Mouse (Mus musculus) ES-E14 (cell line): ENCODE measurements around the gene Tdrd3. TPM values are rescaled to one million over a fixed set of nuclear protein-coding genes. Genes with fewer than 3 reads are reported as not detected.

Experiments
- DNase-seq: peaks from one replicate; pipeline ENCODE4 v3.0.0-alpha.2; 2013; ENCODE audit warnings: low read depth, low spot score
- H3K27ac ChIP-seq: 2 replicates; pipeline ENCODE4 v1.5.1; 2012; ENCODE audit warnings: low read depth, mild to moderate bottlenecking, low read length, moderate library complexity, mixed read lengths; ENCODE audit not compliant: poor library complexity, insufficient read depth, severe bottlenecking
- H3K36me3 ChIP-seq: 2 replicates; pipeline ENCODE4 v1.6.1; 2012; ENCODE audit warnings: mild to moderate bottlenecking, low read length, moderate library complexity, mixed read lengths; ENCODE audit not compliant: control insufficient read depth, poor library complexity, insufficient read depth, severe bottlenecking
- H3K4me1 ChIP-seq, 2 experiments: fragments of 150-350 bp in 1 of 2; sonication (generic) in 1 of 2; 2 replicates each; pipeline ENCODE4 v1.6.1; 2012; ENCODE audit warnings: low read length in 2 of 2, mild to moderate bottlenecking in 1 of 2, mixed read lengths in 1 of 2; ENCODE audit not compliant: control insufficient read depth in 2 of 2, insufficient read depth in 2 of 2, poor library complexity in 1 of 2
- H3K4me3 ChIP-seq, 2 experiments: fragments of 150-350 bp in 1 of 2; sonication (generic) in 1 of 2; 2 replicates each; pipeline ENCODE4 v1.5.1; 2012; ENCODE audit warnings: low read length in 2 of 2, low read depth in 1 of 2, mild to moderate bottlenecking in 1 of 2, mixed read lengths in 1 of 2; ENCODE audit not compliant: insufficient read depth in 1 of 2, poor library complexity in 1 of 2, severe bottlenecking in 1 of 2
- H3K9ac ChIP-seq: 2 replicates; pipeline ENCODE4 v1.6.1; 2012; ENCODE audit warnings: low read depth, mild to moderate bottlenecking, low read length, mixed read lengths; ENCODE audit not compliant: poor library complexity, insufficient read depth, severe bottlenecking
- H3K9me3 ChIP-seq: fragments of 150-350 bp; sonication (generic); 2 replicates; pipeline ENCODE4 v1.6.1; 2012; ENCODE audit warnings: low read depth, mild to moderate bottlenecking, low read length; ENCODE audit not compliant: control insufficient read depth, insufficient read depth
- CHD2 ChIP-seq: IDR thresholded peaks from 2 replicates; pipeline ENCODE4 v1.6.1; 2014; ENCODE audit warnings: mild to moderate bottlenecking, low read depth, low read length, inconsistent platforms
- HCFC1 ChIP-seq: IDR thresholded peaks from 2 replicates; pipeline ENCODE4 v1.6.1; 2012; ENCODE audit warnings: low read length, inconsistent platforms, borderline replicate concordance; ENCODE audit not compliant: insufficient read depth
- MAFK ChIP-seq: IDR thresholded peaks from 2 replicates; pipeline ENCODE4 v1.6.1; 2014; ENCODE audit warnings: mild to moderate bottlenecking, low read depth, low read length, inconsistent platforms; ENCODE audit not compliant: insufficient read depth
- ZC3H11A ChIP-seq: IDR thresholded peaks from 2 replicates; pipeline ENCODE4 v1.6.1; 2012; ENCODE audit warnings: low read depth, mild to moderate bottlenecking, inconsistent platforms, low read length, borderline replicate concordance
- ZNF384 ChIP-seq: IDR thresholded peaks from 2 replicates; pipeline ENCODE4 v1.6.1; 2012; ENCODE audit warnings: low read depth, low read length, inconsistent platforms
- in situ Hi-C, 2 experiments: fragments of 600-800 bp; cut with MboI; formaldehyde crosslinking; loops; one replicate each; pipeline ENCODE4 v1.15.1; 2025; ENCODE audit warnings: low sequenced_read_pairs in 2 of 2, inconsistent platforms in 1 of 2; ENCODE audit not compliant: unreplicated experiment in 2 of 2
- total RNA-seq: library from RNA; depleted of rRNA; stranded (reverse); fragments of 300-350 nt; gene quantifications from 2 replicates; pipeline ENCODE4 v1.2.3, GENCODE M21; 2012

Gene Tdrd3
- total RNA-seq, 1 experiment, result 5.4 TPM

- Histone ChIP-seq H3K4me3 (no peak overlapping the region), H3K9ac (no peak overlapping the region), H3K36me3 (peaks cover 2% of the 10 kb centered on the region; the same call in 1 of the 2 replicates), H3K4me1 (no peaks in the 10 kb centered on the region), H3K27ac (no peak overlapping the region), H3K9me3 (no peaks in the 10 kb centered on the region)
- DNase-seq, result no peak
- TF ChIP-seq ZC3H11A (no peak), CHD2 (no peak), ZNF384 (no peak), MAFK (no peak), HCFC1 (no peak)
- in situ Hi-C loops, result no loop called here
These were observed 69.4 kb downstream of the Tdrd3 start for GRCm38 (mm10) chr14:87485888-87486287.

DNA sequence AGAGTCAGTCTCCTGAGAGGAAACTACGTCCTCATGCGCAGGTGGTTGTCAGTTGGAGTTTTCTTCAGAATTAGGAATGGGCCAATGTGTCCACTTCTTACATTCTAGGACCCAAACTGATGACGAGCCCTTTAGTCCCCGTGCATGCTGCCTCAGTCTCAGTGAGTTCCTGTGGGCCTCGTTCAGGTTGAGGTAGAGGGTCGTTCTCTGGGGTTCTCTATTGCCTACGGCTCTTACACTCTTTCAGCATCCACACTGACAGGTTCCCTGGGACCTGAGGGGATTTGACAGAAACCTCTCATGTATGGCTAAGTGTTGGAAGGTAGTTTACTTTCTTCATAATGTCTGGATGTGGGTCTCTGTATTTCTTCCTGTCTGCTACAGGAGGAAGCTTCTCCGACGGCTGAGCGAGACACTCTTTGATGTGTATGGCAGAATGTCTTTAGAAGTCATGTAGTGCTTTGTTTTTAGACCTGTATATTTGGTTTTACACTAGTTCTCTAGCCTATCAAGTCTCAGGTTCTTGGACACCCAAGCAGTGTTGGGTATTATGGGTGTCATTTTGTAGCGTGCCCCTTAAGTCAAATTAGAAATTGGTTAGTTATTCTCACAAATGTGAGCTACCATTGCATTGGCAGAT, 81.6 kb downstream of the Tdrd3 start:
- in situ Hi-C loops, result no loop called here
- H3K9ac ChIP-seq, result no peak overlapping the region
- H3K4me1 ChIP-seq, result no peaks in the 10 kb centered on the region
- no peak for DNase-seq
- H3K27ac ChIP-seq, result no peak overlapping the region
- no peak overlapping the region for H3K4me3 ChIP-seq
- H3K9me3 ChIP-seq, result no peaks in the 10 kb centered on the region
- H3K36me3 ChIP-seq, result no peaks in the 10 kb centered on the region
- no peak for TF ChIP-seq CHD2
- no peak for TF ChIP-seq MAFK
- no peak for TF ChIP-seq ZNF384
- no peak for TF ChIP-seq ZC3H11A

GRCm38 (mm10) chr14:87505924-87506323, 89.5 kb downstream of the Tdrd3 start:
- no peaks in the 10 kb centered on the region for H3K9me3 ChIP-seq
- no peak overlapping the region for H3K9ac ChIP-seq
- H3K4me1 ChIP-seq, result no peaks in the 10 kb centered on the region
- H3K36me3 ChIP-seq, result no peaks in the 10 kb centered on the region
- no peak for TF ChIP-seq CHD2
- no peak for TF ChIP-seq HCFC1
- TF ChIP-seq ZC3H11A, result no peak
- TF ChIP-seq MAFK, result no peak
- in situ Hi-C loops, result no loop called here
- no peak overlapping the region for H3K27ac ChIP-seq
- no peak overlapping the region for H3K4me3 ChIP-seq
- no peak for DNase-seq

- H3K4me3 ChIP-seq, result no peak overlapping the region
These were observed 98.8 kb downstream of the Tdrd3 start for GRCm38 (mm10) chr14:87515281-87515680.

GRCm38 (mm10) chr14:87517381-87517780, 100.9 kb downstream of the Tdrd3 start:
- Histone ChIP-seq H3K9ac (no peak overlapping the region), H3K9me3 (no peaks in the 10 kb centered on the region), H3K27ac (no peak overlapping the region), H3K36me3 (no peaks in the 10 kb centered on the region), H3K4me3 (no peak overlapping the region), H3K4me1 (no peaks in the 10 kb centered on the region)
- in situ Hi-C loops, result no loop called here
- TF ChIP-seq ZC3H11A (no peak), HCFC1 (no peak), MAFK (no peak), CHD2 (no peak), ZNF384 (no peak)
- DNase-seq, result no peak

More at GRCm38 (mm10) chr14:87515281-87515680, 98.8 kb downstream of the Tdrd3 start:
- Histone ChIP-seq H3K9me3 (no peaks in the 10 kb centered on the region), H3K36me3 (no peaks in the 10 kb centered on the region), H3K27ac (no peak overlapping the region), H3K4me1 (no peaks in the 10 kb centered on the region), H3K9ac (no peak overlapping the region)
- no peak for DNase-seq
- in situ Hi-C loops, result no loop called here
- no peak for TF ChIP-seq ZC3H11A
- no peak for TF ChIP-seq MAFK
- no peak for TF ChIP-seq HCFC1
- no peak for TF ChIP-seq CHD2
- TF ChIP-seq ZNF384, result no peak
